Mouse (Mus musculus) lung, embryonic 15.5 days (tissue): ENCODE results near the gene Spryd7. TPM values are rescaled to one million over a fixed set of nuclear protein-coding genes. Genes with fewer than 3 reads are reported as not detected.
A peak's percentile ranks its signal among the peaks of the same experiment; 100 is the strongest.
"Not testable (repeated sequence)": the region's sequence is repeated elsewhere in the genome, so short reads cannot be mapped to it uniquely, and the experiment has no call there.

ENCODE experiments used
- ATAC-seq: fragments of 200-750 bp; cut with Nextera tagmentation; 2 replicates; pipeline ENCODE4 v1.8.0; 2017; ENCODE audit warnings: moderate number of reproducible peaks, borderline replicate concordance; ENCODE audit not compliant: low FRiP score, low TSS enrichment; ENCODE audit errors: extremely low read depth
- H3K27ac ChIP-seq: fragments of 300-500 bp; sonication (generic); 2 replicates; pipeline ENCODE4 v1.5.1; 2015; ENCODE audit warnings: moderate library complexity, mild to moderate bottlenecking, inconsistent platforms
- H3K27me3 ChIP-seq: fragments of 300-500 bp; sonication (generic); 2 replicates; pipeline ENCODE4 v1.6.1; 2015; ENCODE audit warnings: inconsistent platforms
- H3K36me3 ChIP-seq: fragments of 300-500 bp; sonication (generic); 2 replicates; pipeline ENCODE4 v1.6.1; 2015; ENCODE audit warnings: inconsistent platforms
- H3K4me1 ChIP-seq: fragments of 300-500 bp; sonication (generic); 2 replicates; pipeline ENCODE4 v1.6.1; 2015; ENCODE audit warnings: inconsistent platforms
- H3K4me2 ChIP-seq: fragments of 300-500 bp; sonication (generic); 2 replicates; pipeline ENCODE4 v1.6.1; 2015; ENCODE audit warnings: inconsistent platforms, mild to moderate bottlenecking, moderate library complexity
- H3K4me3 ChIP-seq: fragments of 300-500 bp; sonication (generic); 2 replicates; pipeline ENCODE4 v1.5.1; 2015; ENCODE audit warnings: mild to moderate bottlenecking, inconsistent platforms
- H3K9ac ChIP-seq: fragments of 300-500 bp; sonication (generic); 2 replicates; pipeline ENCODE4 v1.6.1; 2015; ENCODE audit warnings: inconsistent platforms
- H3K9me3 ChIP-seq: fragments of 300-500 bp; sonication (generic); 2 replicates; pipeline ENCODE4 v1.6.1; 2016; ENCODE audit warnings: inconsistent platforms
- WGBS: fragments of 180-500 bp; shearing (Covaris S2); methylation state at CpG from one replicate; pipeline ENCODE4 v1.1.7; 2015; 5-methylcytosine and 5-hydroxymethylcytosine counted together
- polyA plus RNA-seq: library from polyadenylated mRNA; unstranded; fragments of >200 nt; fragmentation: Nextera tagmentation; extraction: Ambion mirVana; gene quantifications from 2 replicates; pipeline ENCODE4 v1.2.1, GENCODE M21; 2015

Spryd7 gene
- polyA plus RNA-seq, 1 experiment from 2014 or later: 19.7 TPM

- no peak overlapping the region for H3K27ac ChIP-seq
- 85% methylated on average over 10 of the region's 10 CpGs for WGBS
- no peaks in the 10 kb centered on the region for H3K36me3 ChIP-seq
- no peak for ATAC-seq
- H3K9ac ChIP-seq: no peak overlapping the region
- no peak overlapping the region for H3K4me2 ChIP-seq
- H3K27me3 ChIP-seq: no peaks in the 10 kb centered on the region
- H3K4me3 ChIP-seq: no peak overlapping the region
- H3K4me1 ChIP-seq: no peaks in the 10 kb centered on the region
- no peaks in the 10 kb centered on the region for H3K9me3 ChIP-seq
These were observed 18.4 kb upstream of the Spryd7 start for GRCm38 (mm10) chr14:61575066-61575465.

- Histone ChIP-seq H3K27me3 (no peaks in the 10 kb centered on the region), H3K4me3 (no peak overlapping the region), H3K36me3 (no peaks in the 10 kb centered on the region), H3K27ac (no peak overlapping the region), H3K4me1 (no peaks in the 10 kb centered on the region), H3K9ac (no peak overlapping the region), H3K9me3 (no peaks in the 10 kb centered on the region), H3K4me2 (no peak overlapping the region)
- no peak for ATAC-seq
- WGBS: 67% methylated on average over 2 of the region's 2 CpGs
These were observed 15.4 kb upstream of the Spryd7 start for GRCm38 (mm10) chr14:61572131-61572530.

DNA sequence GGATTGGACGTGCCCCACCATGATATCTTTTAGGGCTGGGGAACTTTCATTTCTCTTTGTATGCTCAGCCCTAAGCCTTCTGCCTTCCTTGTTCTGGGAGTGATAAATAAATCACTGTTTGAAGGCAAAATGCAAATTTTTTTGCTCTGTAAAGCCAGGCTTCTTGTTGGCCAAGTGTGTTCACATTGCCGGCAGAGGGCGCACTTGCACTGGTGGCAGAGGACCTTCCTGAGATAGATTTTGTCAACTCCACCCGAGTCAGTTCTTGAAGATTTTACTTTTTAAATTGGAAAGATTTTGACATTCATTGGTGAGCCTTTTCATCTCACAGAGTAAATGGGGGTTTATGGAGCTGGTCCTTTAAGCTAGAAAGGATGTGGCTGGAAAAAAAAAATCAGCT is 14.7 kb upstream of the Spryd7 start:
- 13% methylated on average over 4 of the region's 4 CpGs for whole genome bisulfite sequencing
- H3K4me3 ChIP-seq: no peak overlapping the region
- no peak for ATAC-seq
- no peaks in the 10 kb centered on the region for H3K36me3 ChIP-seq
- no peak overlapping the region for H3K27ac ChIP-seq
- H3K4me1 ChIP-seq: no peaks in the 10 kb centered on the region
- no peak overlapping the region for H3K4me2 ChIP-seq
- no peaks in the 10 kb centered on the region for H3K27me3 ChIP-seq
- no peak overlapping the region for H3K9ac ChIP-seq
- no peaks in the 10 kb centered on the region for H3K9me3 ChIP-seq

DNA sequence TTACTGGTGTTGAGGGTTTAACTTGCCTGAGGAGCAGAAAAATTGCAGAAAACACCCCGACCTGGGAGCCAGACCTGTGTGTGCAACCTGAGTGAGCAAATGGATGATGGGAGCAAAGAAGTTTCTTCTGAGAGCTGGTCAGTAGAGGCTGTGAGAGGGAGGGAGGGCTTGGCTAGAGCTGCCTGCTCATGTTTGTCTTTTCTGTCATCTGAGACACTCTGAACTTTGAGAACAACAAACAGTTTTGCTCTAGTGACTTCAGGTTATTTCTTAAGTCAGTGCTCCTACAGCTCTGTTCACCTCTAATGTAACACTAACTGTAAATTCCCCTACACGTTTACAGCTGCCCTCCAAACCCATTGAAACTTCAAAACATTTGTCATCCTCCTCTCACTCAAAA is 12.7 kb upstream of the Spryd7 start:
- Histone ChIP-seq H3K27me3 (no peaks in the 10 kb centered on the region), H3K36me3 (no peaks in the 10 kb centered on the region), H3K4me2 (no peak overlapping the region), H3K9me3 (no peaks in the 10 kb centered on the region), H3K27ac (no peak overlapping the region), H3K4me3 (no peak overlapping the region), H3K4me1 (no peaks in the 10 kb centered on the region), H3K9ac (no peak overlapping the region)
- no peak for ATAC-seq
- WGBS: 44% methylated on average over 2 of the region's 2 CpGs

- not testable (repeated sequence) for H3K9ac ChIP-seq, H3K27ac ChIP-seq, H3K36me3 ChIP-seq, H3K4me2 ChIP-seq, H3K27me3 ChIP-seq, H3K9me3 ChIP-seq, H3K4me3 ChIP-seq, ATAC-seq, H3K4me1 ChIP-seq
- 78% methylated on average over 4 of the region's 4 CpGs for WGBS
These were observed 9.5 kb upstream of the Spryd7 start for GRCm38 (mm10) chr14:61566211-61566610.

DNA sequence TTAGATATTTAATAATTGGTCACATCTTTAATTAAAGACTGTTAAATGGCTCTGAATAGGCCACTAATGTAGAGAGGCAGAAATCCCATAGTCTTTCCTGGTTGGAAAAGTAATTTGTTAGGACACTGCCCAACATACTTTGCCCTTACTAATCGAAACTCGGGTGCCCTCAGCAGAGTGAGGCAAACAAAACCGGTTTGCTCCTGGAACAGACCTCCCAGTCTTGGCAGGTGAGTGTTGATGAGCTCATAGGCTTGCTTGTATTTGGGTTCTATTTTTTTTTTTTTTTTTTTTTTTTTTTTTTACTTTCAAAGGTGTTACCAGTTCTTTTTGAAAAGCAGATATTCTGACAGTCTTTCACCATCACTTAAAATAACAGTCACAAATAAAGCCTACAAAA is 3.2 kb upstream of the Spryd7 start:
- H3K36me3 ChIP-seq: no peaks in the 10 kb centered on the region
- WGBS: 39% methylated on average over 3 of the region's 3 CpGs

GRCm38 (mm10) chr14:61558901-61559300 is 2.2 kb upstream of the Spryd7 start:
- Histone ChIP-seq H3K27ac (no peak overlapping the region), H3K27me3 (0 out of 2 replicates have a peak, but pooled peaks cover 3% of the 10 kb centered on the region), H3K9me3 (no peaks in the 10 kb centered on the region), H3K4me3 (no peak overlapping the region), H3K36me3 (no peaks in the 10 kb centered on the region), H3K4me2 (no peak overlapping the region), H3K9ac (no peak overlapping the region), H3K4me1 (peaks cover 9% of the 10 kb centered on the region; the same call in 1 of the 2 replicates)
- ATAC-seq: no peak
- WGBS: 72% methylated on average over 6 of the region's 6 CpGs

More for the DNA sequence above, 3.2 kb upstream of the Spryd7 start:
- no peak for ATAC-seq
- H3K9me3 ChIP-seq: no peaks in the 10 kb centered on the region
- peaks cover 9% of the 10 kb centered on the region; the same call in 1 of the 2 replicates for H3K4me1 ChIP-seq
- no peak overlapping the region for H3K27ac ChIP-seq
- no peak overlapping the region for H3K4me2 ChIP-seq
- no peak overlapping the region for H3K9ac ChIP-seq
- H3K4me3 ChIP-seq: no peak overlapping the region
- H3K27me3 ChIP-seq: 0 out of 2 replicates have a peak, but pooled peaks cover 3% of the 10 kb centered on the region

GRCm38 (mm10) chr14:61555931-61556288 is 776 bp downstream of the Spryd7 start:
- peak overlapping the region; percentile 63 for H3K9ac ChIP-seq
- no peaks in the 10 kb centered on the region for H3K9me3 ChIP-seq
- H3K4me1 ChIP-seq: peaks cover 9% of the 10 kb centered on the region; the same call in 1 of the 2 replicates
- 0 out of 2 replicates have a peak, but pooled peaks cover 3% of the 10 kb centered on the region for H3K27me3 ChIP-seq
- H3K4me3 ChIP-seq: peak overlapping the region; percentile 71
- 3% methylated on average over 6 of the region's 6 CpGs for WGBS
- ATAC-seq: no peak
- H3K36me3 ChIP-seq: no peaks in the 10 kb centered on the region
- peak overlapping the region; percentile 97 for H3K4me2 ChIP-seq
- H3K27ac ChIP-seq: peak overlapping the region; percentile 88

DNA sequence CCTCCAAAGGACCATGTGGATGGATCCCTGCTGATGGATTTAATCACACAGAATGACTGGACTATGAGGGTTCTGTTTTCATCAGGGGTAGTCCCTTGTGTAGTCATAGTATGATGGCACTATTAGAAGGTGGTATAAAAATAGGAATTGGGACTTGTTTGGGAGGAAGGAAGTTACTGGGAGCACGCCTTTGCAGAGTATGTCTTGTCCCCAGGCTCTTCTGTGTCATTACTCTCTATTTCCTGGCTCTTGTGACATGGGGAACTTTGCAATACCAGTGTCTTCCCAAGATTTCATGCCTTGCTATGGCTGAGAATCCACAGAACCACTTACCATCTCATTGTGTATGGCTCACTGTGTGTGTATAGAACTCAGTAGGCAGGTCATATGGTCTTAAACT is 8.1 kb downstream of the Spryd7 start:
- H3K4me3 ChIP-seq: no peak overlapping the region
- no peaks in the 10 kb centered on the region for H3K9me3 ChIP-seq
- H3K4me1 ChIP-seq: no peaks in the 10 kb centered on the region
- no peak overlapping the region for H3K9ac ChIP-seq
- H3K27me3 ChIP-seq: no peaks in the 10 kb centered on the region
- ATAC-seq: no peak
- H3K36me3 ChIP-seq: 0 out of 2 replicates have a peak, but pooled peaks cover 8% of the 10 kb centered on the region
- WGBS: 65% methylated on average over 1 of the region's 1 CpGs
- H3K4me2 ChIP-seq: no peak overlapping the region
- no peak overlapping the region for H3K27ac ChIP-seq

DNA sequence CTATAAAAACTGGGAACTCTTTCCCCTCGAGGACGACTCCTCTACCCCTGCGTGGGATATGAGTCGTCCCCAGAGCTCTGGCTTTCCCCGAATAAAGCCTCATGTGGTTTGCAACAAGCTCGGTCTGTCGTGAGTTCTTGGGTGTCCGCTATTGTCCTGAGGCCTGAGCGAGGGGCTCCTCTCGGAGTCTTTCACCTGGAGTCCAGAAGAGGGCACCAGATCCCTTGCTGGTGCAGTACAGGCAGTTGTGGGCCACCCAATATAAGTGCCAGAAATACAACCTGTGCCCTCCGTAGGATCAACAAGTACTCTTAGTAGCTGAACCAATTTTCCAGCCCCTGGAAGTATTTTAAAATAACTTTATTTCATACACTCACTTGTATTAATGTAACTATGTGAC is 18.9 kb downstream of the Spryd7 start:
- H3K27ac ChIP-seq, H3K4me3 ChIP-seq, H3K27me3 ChIP-seq, H3K36me3 ChIP-seq, ATAC-seq, H3K9me3 ChIP-seq, H3K4me1 ChIP-seq, H3K4me2 ChIP-seq, H3K9ac ChIP-seq: not testable (repeated sequence)
- WGBS: 82% methylated on average over 9 of the region's 11 CpGs

- Histone ChIP-seq H3K36me3 (0 out of 2 replicates have a peak, but pooled peaks cover 5% of the 10 kb centered on the region), H3K27me3 (no peaks in the 10 kb centered on the region), H3K9ac (no peak overlapping the region), H3K4me1 (no peaks in the 10 kb centered on the region), H3K9me3 (no peaks in the 10 kb centered on the region), H3K4me3 (no peak overlapping the region), H3K27ac (no peak overlapping the region), H3K4me2 (no peak overlapping the region)
- WGBS: 86% methylated on average over 5 of the region's 5 CpGs
- ATAC-seq: no peak
These were observed 19.9 kb downstream of the Spryd7 start for GRCm38 (mm10) chr14:61536631-61537264.

DNA sequence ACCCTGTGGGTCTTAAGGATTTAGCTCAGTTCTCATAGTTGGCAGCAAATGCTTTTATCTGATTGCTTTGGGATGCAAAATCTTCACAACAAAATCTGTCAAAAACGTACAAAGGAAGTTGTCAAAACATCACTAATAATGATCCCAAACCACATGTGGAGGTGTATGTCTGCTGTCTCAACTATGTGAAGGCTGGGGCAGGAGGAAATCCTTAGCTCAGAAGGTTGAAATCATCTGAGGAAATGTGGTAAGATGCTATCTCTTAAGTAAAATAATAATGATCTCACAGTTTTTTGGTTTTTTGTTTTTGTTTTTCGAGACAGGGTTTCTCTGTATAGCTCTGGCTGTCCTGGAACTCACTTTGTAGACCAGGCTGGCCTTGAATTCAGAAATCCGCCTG is 20.9 kb downstream of the Spryd7 start:
- Histone ChIP-seq H3K4me3 (no peak overlapping the region), H3K9ac (no peak overlapping the region), H3K36me3 (0 out of 2 replicates have a peak, but pooled peaks cover 5% of the 10 kb centered on the region), H3K4me2 (no peak overlapping the region), H3K9me3 (no peaks in the 10 kb centered on the region), H3K27ac (no peak overlapping the region), H3K27me3 (no peaks in the 10 kb centered on the region), H3K4me1 (no peaks in the 10 kb centered on the region)
- WGBS: 91% methylated on average over 3 of the region's 3 CpGs
- ATAC-seq: no peak

DNA sequence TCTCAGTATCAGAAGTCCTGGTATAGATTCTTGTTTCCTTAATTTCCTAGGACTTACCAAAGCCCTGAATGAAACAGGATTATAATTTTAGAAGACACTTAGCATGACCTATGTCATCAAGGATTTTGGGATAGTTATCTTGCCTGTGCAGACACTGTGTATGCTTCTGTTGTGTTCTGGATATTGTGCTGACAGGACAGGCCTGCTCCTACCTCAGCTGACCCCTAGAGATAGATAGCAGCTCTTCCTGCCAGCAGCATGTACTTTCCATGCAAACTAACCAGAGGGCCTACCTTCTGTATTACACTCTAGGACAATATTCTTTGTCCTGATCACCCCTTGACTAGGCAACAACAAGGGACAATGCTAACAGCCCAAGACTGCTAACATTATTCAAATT is 25.7 kb downstream of the Spryd7 start:
- ATAC-seq: no peak
- Histone ChIP-seq H3K27me3 (no peaks in the 10 kb centered on the region), H3K36me3 (0 out of 2 replicates have a peak, but pooled peaks cover 5% of the 10 kb centered on the region), H3K27ac (no peak overlapping the region), H3K4me1 (no peaks in the 10 kb centered on the region), H3K4me3 (no peak overlapping the region), H3K4me2 (no peak overlapping the region), H3K9ac (no peak overlapping the region), H3K9me3 (no peaks in the 10 kb centered on the region)
